Mouse (Mus musculus) spleen, adult 2 months (tissue): Measurements from ENCODE around the gene Spaca3. TPM values are rescaled to one million over a fixed set of nuclear protein-coding genes. Genes with fewer than 3 reads are reported as not detected.
A peak's percentile ranks its signal among the peaks of the same experiment; 100 is the strongest.

Experiments used
- DNase-seq, 2 experiments: peaks; one replicate each; pipeline versions ENCODE4 v3.0.0 to v3.0.0-alpha.2; 2012 to 2021; ENCODE audit warnings: low spot score in 2 of 2, low read depth in 1 of 2
- H3K27ac ChIP-seq: fragments of 200-500 bp; 2 replicates; pipeline ENCODE4 v1.5.1; 2012; ENCODE audit warnings: low read length, inconsistent platforms; ENCODE audit not compliant: insufficient read depth
- H3K27me3 ChIP-seq: fragments of 200-500 bp; 2 replicates; pipeline ENCODE4 v1.6.1; 2012; ENCODE audit warnings: mild to moderate bottlenecking, moderate library complexity, low read length, inconsistent platforms; ENCODE audit not compliant: control insufficient read depth, insufficient read depth
- H3K36me3 ChIP-seq: fragments of 200-500 bp; 2 replicates; pipeline ENCODE4 v1.6.1; 2012; ENCODE audit warnings: mild to moderate bottlenecking, low read length, inconsistent platforms; ENCODE audit not compliant: control insufficient read depth, insufficient read depth
- H3K4me1 ChIP-seq: fragments of 200-500 bp; 2 replicates; pipeline ENCODE4 v1.6.1; 2011; ENCODE audit warnings: inconsistent platforms; ENCODE audit not compliant: control insufficient read depth, insufficient read depth, insufficient read length
- H3K4me3 ChIP-seq: fragments of 200-500 bp; 2 replicates; pipeline ENCODE4 v1.5.1; 2011; ENCODE audit warnings: mild to moderate bottlenecking, inconsistent platforms; ENCODE audit not compliant: insufficient read depth, insufficient read length; ENCODE audit errors: extremely low read depth
- CTCF ChIP-seq: fragments of 200-500 bp; IDR thresholded peaks from 2 replicates; pipeline ENCODE4 v1.5.1; 2011; ENCODE audit warnings: mild to moderate bottlenecking, inconsistent platforms; ENCODE audit not compliant: insufficient read depth, insufficient read length, insufficient replicate concordance; ENCODE audit errors: extremely low read depth
- POLR2A ChIP-seq: fragments of 200-500 bp; IDR thresholded peaks from 2 replicates; pipeline ENCODE4 v1.6.1; 2011; ENCODE audit warnings: low read depth, low read length, inconsistent platforms
- WGBS: fragments of 180-500 bp; shearing (Covaris S2); methylation state at CpG from one replicate; pipeline ENCODE4 v1.1.7; 2018; 5-methylcytosine and 5-hydroxymethylcytosine counted together
- polyA plus RNA-seq: library from polyadenylated mRNA; depleted of rRNA; stranded (reverse); fragments of >200 nt; gene quantifications from 2 replicates; pipeline ENCODE4 v1.2.3, GENCODE M21; 2012; rRNA removed

Spaca3 gene
- polyA plus RNA-seq, 1 experiment, result not detected

DNA sequence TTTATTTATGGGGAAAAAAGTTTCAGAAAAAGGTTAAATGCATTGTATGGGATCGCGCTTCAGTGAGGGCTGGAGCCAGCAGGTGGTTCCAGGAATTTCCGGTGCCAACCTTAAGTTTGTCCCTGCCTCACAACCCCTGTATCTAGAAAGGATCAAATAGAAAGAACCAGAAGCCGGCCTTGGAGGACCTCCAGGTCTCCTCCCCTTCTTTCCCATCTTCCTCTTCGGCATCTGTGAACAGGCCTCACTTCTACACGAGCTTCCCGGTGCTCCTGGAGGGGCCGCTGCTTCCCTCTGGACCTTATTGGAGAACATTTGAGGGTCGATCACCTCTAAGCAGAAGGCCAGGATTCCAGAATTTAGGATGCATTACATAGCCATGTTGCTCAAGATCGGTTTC, 45.3 kb downstream of the Spaca3 start:
- 92% methylated on average over 10 of the region's 10 CpGs for WGBS
- Histone ChIP-seq H3K4me1 (no peaks in the 10 kb centered on the region), H3K27me3 (no peaks in the 10 kb centered on the region), H3K27ac (no peak overlapping the region), H3K4me3 (no peak overlapping the region), H3K36me3 (no peaks in the 10 kb centered on the region)
- TF ChIP-seq POLR2A, result no peak
- TF ChIP-seq CTCF, result no peak
- no peak for DNase-seq

DNA sequence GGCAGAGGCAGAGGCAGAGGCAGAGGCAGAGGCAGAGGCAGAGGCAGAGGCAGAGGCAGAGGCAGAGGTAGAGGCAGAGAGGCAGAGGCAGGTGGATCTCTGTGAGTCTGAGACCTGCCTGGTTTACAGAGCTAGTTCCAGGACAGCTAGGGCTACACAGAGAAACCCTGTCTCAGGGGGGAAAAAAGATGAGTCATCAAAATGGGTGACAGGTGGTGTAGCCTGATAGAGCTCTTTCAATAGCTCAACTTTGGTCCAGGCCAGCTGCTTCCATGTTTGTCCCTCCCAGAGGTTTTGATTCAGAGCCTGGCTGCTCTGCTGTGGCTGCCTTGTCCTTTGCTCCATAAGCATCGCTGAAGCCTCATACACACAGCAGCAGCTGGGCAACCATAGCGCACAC, 46.4 kb downstream of the Spaca3 start:
- no peak for DNase-seq
- Histone ChIP-seq H3K27me3 (no peaks in the 10 kb centered on the region), H3K36me3 (no peaks in the 10 kb centered on the region), H3K4me3 (no peak overlapping the region), H3K4me1 (no peaks in the 10 kb centered on the region), H3K27ac (no peak overlapping the region)
- TF ChIP-seq POLR2A (no peak), CTCF (no peak)
- 91% methylated on average over 2 of the region's 2 CpGs for WGBS

GRCm38 (mm10) chr11:80906456-80906855, 48.3 kb downstream of the Spaca3 start:
- Histone ChIP-seq H3K4me1 (no peaks in the 10 kb centered on the region), H3K27ac (no peak overlapping the region), H3K36me3 (no peaks in the 10 kb centered on the region), H3K27me3 (no peaks in the 10 kb centered on the region), H3K4me3 (no peak overlapping the region)
- TF ChIP-seq POLR2A, result no peak
- peak; percentile 41; the same call in 1 of the 2 replicates for TF ChIP-seq CTCF
- DNase-seq, result peak in 1 of 2 experiments; percentile 30
- 28% methylated on average over 4 of the region's 4 CpGs for WGBS

GRCm38 (mm10) chr11:80907820-80908219, 49.7 kb downstream of the Spaca3 start:
- H3K4me1 ChIP-seq, result no peaks in the 10 kb centered on the region
- H3K27ac ChIP-seq, result no peak overlapping the region
- no peaks in the 10 kb centered on the region for H3K27me3 ChIP-seq
- 86% methylated on average over 6 of the region's 6 CpGs for WGBS
- TF ChIP-seq POLR2A (no peak), CTCF (no peak)
- H3K4me3 ChIP-seq, result no peak overlapping the region
- DNase-seq, result no peak
- no peaks in the 10 kb centered on the region for H3K36me3 ChIP-seq

DNA sequence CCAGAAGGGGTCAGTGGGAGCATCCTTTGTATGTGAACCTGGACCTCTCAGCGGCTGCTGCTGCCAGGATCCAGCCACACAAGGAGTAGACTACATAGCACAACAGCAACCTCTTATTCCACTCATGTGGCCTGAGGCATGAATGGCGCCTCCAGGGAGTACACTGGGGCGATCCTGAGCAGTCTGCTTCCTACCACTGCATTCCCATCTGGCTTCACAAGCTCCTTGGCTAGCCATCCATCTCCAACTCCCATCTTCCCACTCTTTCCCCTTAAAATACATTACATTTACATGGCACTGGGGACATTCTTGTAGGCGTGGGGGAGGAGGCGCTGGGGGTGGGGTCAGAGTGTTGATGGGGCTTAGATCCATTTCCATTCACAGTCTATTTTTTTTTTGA, 54.6 kb downstream of the Spaca3 start:
- no peak overlapping the region for H3K4me3 ChIP-seq
- TF ChIP-seq CTCF (no peak), POLR2A (no peak)
- H3K36me3 ChIP-seq, result no peaks in the 10 kb centered on the region
- no peak overlapping the region for H3K27ac ChIP-seq
- no peak for DNase-seq
- no peaks in the 10 kb centered on the region for H3K27me3 ChIP-seq
- WGBS, result 82% methylated on average over 5 of the region's 5 CpGs
- no peaks in the 10 kb centered on the region for H3K4me1 ChIP-seq

DNA sequence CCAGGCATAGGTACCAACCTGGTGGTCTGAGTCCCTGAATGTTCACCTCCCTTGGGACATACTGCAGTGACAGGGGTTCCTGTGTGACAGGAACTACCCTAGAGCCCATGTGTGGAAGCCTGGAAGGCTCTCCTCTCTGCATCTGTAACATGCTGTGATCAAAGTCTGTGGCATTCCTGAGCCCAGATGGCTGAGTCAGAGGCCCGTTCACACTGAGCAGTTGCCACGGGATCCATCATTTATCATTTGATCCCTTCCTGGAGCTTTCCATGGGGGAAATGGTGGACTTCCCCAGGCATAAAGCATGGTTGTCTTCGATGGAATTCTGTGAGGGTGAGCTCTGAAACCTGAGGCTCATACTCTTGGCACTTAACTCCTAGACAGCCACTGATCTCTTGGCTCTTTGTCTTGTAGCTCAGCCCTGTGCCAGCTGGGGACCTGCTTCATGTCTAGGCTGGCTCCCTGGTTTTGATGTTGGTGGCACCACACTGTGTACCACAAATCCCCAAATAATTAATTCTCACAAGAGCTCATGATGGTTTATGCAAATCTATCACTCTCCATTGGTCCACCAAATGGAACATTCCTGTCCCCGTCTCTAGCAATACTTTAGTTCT, 55.4 kb downstream of the Spaca3 start:
- no peak overlapping the region for H3K4me3 ChIP-seq
- TF ChIP-seq POLR2A (no peak), CTCF (no peak)
- no peaks in the 10 kb centered on the region for H3K27me3 ChIP-seq
- H3K36me3 ChIP-seq, result no peaks in the 10 kb centered on the region
- H3K4me1 ChIP-seq, result no peaks in the 10 kb centered on the region
- DNase-seq, result no peak
- WGBS, result 41% methylated on average over 4 of the region's 4 CpGs
- no peak overlapping the region for H3K27ac ChIP-seq

Other genes with a start within 250 kb of the Spaca3 start
- 6.2 and 7.1 TPM in 2 replicates for gene Myo1d, start 78.3 kb upstream of the Spaca3 start, polyA plus RNA-seq
- gene Tmem98, start 48.2 kb upstream of the Spaca3 start, polyA plus RNA-seq, result 9.6 and 11.4 TPM in 2 replicates